Mouse (Mus musculus) heart, embryonic 11.5 days (tissue): ENCODE data around the gene Shroom3. TPM values are rescaled to one million over a fixed set of nuclear protein-coding genes. Genes with fewer than 3 reads are reported as not detected.

ENCODE experiments used
- ATAC-seq: fragments of 200-750 bp; cut with Nextera tagmentation; replicated peaks from 2 replicates; pipeline ENCODE4 v1.8.0; 2017; ENCODE audit warnings: moderate library complexity; ENCODE audit not compliant: insufficient number of reproducible peaks, low FRiP score, low TSS enrichment
- H3K27ac ChIP-seq: fragments of 300-500 bp; sonication (generic); 2 replicates; pipeline ENCODE4 v1.5.1; 2014; ENCODE audit warnings: mild to moderate bottlenecking, low read depth, low read length
- H3K27me3 ChIP-seq: fragments of 300-500 bp; sonication (generic); 2 replicates; pipeline ENCODE4 v1.6.1; 2014; ENCODE audit warnings: mild to moderate bottlenecking, low read length, mixed read lengths; ENCODE audit not compliant: control insufficient read depth, insufficient read depth
- H3K36me3 ChIP-seq: fragments of 300-500 bp; sonication (generic); 2 replicates; pipeline ENCODE4 v1.6.1; 2014; ENCODE audit warnings: mild to moderate bottlenecking, low read length, moderate library complexity, mixed read lengths; ENCODE audit not compliant: control insufficient read depth, insufficient read depth
- H3K4me1 ChIP-seq: fragments of 300-500 bp; sonication (generic); 2 replicates; pipeline ENCODE4 v1.6.1; 2014; ENCODE audit warnings: low read length; ENCODE audit not compliant: control insufficient read depth, insufficient read depth
- H3K4me2 ChIP-seq: fragments of 300-500 bp; sonication (generic); 2 replicates; pipeline ENCODE4 v1.6.1; 2014; ENCODE audit warnings: mild to moderate bottlenecking, moderate library complexity
- H3K4me3 ChIP-seq: fragments of 300-500 bp; sonication (generic); 2 replicates; pipeline ENCODE4 v1.5.1; 2014; ENCODE audit warnings: low read depth, low read length
- H3K9ac ChIP-seq: fragments of 300-500 bp; sonication (generic); 2 replicates; pipeline ENCODE4 v1.6.1; 2014; ENCODE audit warnings: mild to moderate bottlenecking, low read depth, low read length, moderate library complexity
- H3K9me3 ChIP-seq: fragments of 300-500 bp; sonication (generic); replicated peaks from 2 replicates; pipeline ENCODE4 v1.6.1; 2016; ENCODE audit warnings: low read length; ENCODE audit not compliant: control insufficient read depth
- WGBS: fragments of 180-500 bp; shearing (Covaris S2); extraction: QIAGEN DNeasy Blood & Tissue Kit; methylation state at CpG from one replicate; pipeline ENCODE4 v1.1.7; 2014; ENCODE audit not compliant: insufficient replicate concordance; 5-methylcytosine and 5-hydroxymethylcytosine counted together
- polyA plus RNA-seq: library from polyadenylated mRNA; unstranded; fragments of >200 nt; fragmentation: Nextera tagmentation; extraction: Ambion mirVana; gene quantifications from 2 replicates; pipeline ENCODE4 v1.2.1, GENCODE M21; 2014

Shroom3 gene
- polyA plus RNA-seq, 1 experiment from 2014 or later, result 14.9 TPM

DNA sequence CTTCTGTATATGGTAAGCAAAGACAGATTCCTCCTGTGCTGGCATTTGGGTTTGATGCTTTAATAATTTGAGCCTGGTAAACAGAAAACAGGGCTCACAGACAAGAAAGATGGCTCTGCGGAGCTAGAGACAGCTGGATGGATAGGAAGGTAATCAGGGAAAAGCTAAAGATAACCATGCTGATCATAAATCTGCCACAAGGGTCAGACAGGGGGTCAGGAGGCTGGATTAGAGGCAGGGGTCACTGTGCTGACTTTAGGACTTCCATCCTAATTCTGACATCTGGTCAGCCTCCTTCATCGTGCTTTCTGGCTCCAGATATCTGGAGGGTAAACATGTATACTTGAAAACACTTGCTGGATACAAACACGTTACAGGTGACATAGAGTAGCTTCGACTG, 184.0 kb downstream of the Shroom3 start:
- WGBS, result 64% methylated on average over 4 of the region's 4 CpGs
- Histone ChIP-seq H3K9me3 (no peaks in the 10 kb centered on the region), H3K36me3 (no peaks in the 10 kb centered on the region), H3K9ac (no peak overlapping the region), H3K4me2 (no peak overlapping the region), H3K4me1 (no peaks in the 10 kb centered on the region), H3K27me3 (no peaks in the 10 kb centered on the region; the same call in 1 of the 2 replicates), H3K27ac (no peak overlapping the region), H3K4me3 (no peak overlapping the region)
- ATAC-seq, result no peak

DNA sequence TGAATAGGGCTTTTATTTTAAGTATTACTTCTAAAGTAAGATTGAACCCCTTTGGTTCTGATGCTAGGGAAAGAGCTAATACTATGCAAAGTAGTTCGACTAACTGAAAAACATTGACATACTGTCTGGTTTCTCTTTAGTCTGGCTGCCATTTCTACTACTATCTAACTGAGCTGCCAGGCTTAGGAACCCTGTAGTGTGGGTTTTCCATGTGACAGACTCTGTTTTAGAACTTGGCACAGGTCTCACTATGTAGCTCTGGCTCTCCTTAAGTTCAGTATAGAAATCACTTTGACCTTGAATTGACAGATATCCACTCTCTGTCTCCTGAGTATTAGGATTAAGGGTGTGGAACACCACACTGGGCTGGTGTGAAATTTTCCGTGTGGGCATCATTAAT, 185.0 kb downstream of the Shroom3 start:
- Histone ChIP-seq H3K9ac (no peak overlapping the region), H3K27ac (no peak overlapping the region), H3K4me2 (no peak overlapping the region), H3K4me1 (no peaks in the 10 kb centered on the region), H3K36me3 (no peaks in the 10 kb centered on the region), H3K4me3 (no peak overlapping the region), H3K9me3 (no peaks in the 10 kb centered on the region), H3K27me3 (no peaks in the 10 kb centered on the region; the same call in 1 of the 2 replicates)
- ATAC-seq, result no peak
- WGBS, result 69% methylated on average over 2 of the region's 2 CpGs

DNA sequence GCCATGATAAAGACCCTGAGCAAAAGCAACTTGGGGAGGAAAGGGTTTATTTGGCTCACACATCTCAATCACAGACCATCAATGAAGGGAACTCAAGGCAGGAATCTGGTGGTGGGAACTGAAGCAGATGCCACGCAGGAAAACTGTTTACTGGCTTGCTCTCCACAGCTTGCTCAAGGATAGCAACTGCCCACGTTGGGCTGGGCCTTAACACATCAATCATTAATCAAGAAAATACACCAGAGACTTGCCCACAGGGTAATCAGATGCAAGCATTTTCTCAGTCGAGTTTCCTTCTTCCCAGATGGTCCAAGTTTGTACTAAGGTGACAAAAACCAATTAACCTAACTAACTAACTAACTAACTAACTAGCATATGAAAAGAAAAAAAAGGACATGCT, 187.8 kb downstream of the Shroom3 start:
- ATAC-seq, result no peak
- whole genome bisulfite sequencing, result 58% methylated on average over 3 of the region's 3 CpGs
- H3K4me1 ChIP-seq, result no peaks in the 10 kb centered on the region

DNA sequence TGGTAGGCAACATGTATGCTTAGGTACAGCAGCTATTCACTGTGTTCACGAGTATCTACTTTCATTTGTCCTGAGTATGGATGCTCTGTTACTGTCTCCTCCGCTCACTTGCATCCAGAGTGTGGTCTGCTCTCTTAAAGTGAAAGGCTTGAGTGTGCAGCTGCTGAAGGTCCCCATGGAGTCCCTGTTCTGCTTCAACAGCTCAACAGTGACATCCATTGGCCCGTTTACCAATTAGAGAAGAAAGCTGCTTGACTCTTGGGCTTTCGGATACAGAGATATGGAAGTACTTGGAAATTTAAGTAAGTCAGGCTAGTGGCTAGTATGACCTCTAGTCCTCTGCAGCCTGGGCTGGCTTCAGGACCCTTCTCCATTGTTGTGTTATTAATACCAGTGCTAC, 188.9 kb downstream of the Shroom3 start:
- no peak for ATAC-seq
- Histone ChIP-seq H3K9me3 (no peaks in the 10 kb centered on the region), H3K4me2 (no peak overlapping the region), H3K27me3 (no peaks in the 10 kb centered on the region), H3K4me1 (no peaks in the 10 kb centered on the region), H3K9ac (no peak overlapping the region), H3K27ac (no peak overlapping the region), H3K4me3 (no peak overlapping the region), H3K36me3 (no peaks in the 10 kb centered on the region)
- WGBS, result 61% methylated on average over 4 of the region's 4 CpGs

More for the DNA sequence above, 187.8 kb downstream of the Shroom3 start:
- Histone ChIP-seq H3K36me3 (no peaks in the 10 kb centered on the region), H3K9ac (no peak overlapping the region), H3K9me3 (no peaks in the 10 kb centered on the region), H3K4me2 (no peak overlapping the region), H3K27ac (no peak overlapping the region), H3K27me3 (no peaks in the 10 kb centered on the region), H3K4me3 (no peak overlapping the region)

DNA sequence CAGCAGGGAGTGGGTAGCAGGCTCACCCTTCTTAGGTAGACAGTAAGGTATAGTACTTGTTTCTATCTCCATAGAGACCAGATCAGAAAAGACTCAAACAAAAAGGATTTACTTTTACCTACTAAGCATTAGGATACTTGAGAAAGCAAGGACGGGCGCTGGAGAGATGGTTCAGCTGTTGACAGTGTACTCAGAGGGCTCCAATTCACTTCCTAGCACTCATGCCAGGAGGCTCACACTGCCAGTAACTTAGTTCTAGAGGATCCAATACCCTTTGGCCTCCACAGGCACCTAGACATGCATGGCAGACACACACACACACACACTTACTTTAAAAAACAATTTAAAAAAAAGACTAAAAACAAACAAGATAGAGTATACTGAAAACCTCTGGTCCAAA, 189.8 kb downstream of the Shroom3 start:
- Histone ChIP-seq H3K9ac (no peak overlapping the region), H3K36me3 (no peaks in the 10 kb centered on the region), H3K27ac (no peak overlapping the region), H3K4me1 (no peaks in the 10 kb centered on the region), H3K9me3 (no peaks in the 10 kb centered on the region), H3K4me3 (no peak overlapping the region), H3K4me2 (no peak overlapping the region), H3K27me3 (no peaks in the 10 kb centered on the region)
- WGBS, result 68% methylated on average over 2 of the region's 2 CpGs
- no peak for ATAC-seq

DNA sequence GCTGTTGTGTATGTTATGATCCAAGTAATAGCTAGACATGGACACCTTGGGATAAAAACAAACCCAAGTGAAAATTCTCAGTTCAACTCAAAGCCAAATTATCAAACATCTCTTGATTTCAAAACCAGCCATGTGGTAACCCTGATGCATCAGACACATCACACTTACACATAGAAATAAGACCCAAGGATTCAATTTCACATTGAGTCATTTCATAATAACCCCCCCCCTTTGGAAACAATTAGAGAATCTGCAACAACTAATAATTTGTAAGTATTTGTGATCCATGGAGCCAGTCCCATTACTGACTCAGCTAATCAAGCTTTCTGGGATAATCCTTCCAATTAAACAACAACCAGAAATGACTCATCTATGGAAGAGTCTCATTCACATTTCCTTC, 190.3 kb downstream of the Shroom3 start:
- Histone ChIP-seq H3K27ac (no peak overlapping the region), H3K9me3 (no peaks in the 10 kb centered on the region), H3K27me3 (no peaks in the 10 kb centered on the region), H3K4me1 (peaks cover 1% of the 10 kb centered on the region; the same call in 1 of the 2 replicates), H3K4me3 (no peak overlapping the region), H3K9ac (no peak overlapping the region), H3K4me2 (no peak overlapping the region), H3K36me3 (no peaks in the 10 kb centered on the region)
- ATAC-seq, result no peak

DNA sequence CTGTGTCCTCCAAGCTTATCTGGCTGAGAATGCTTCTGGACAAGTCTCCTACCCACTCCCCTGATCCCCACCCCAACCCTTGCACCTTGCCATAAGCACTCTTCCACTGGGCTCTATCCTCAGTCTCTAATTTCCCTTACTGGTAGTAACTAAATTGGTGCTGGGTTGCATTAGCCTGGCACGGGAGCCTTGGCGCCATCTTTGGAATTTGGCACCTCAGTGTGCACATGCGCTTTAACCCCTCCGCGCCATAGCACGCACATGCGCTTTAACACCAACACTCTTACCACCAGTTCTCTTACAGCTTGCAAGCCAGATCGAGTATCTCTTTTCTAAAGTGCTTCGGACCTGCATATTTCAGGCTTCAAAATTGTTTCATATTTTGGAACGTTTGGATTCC, 192.6 kb downstream of the Shroom3 start:
- Histone ChIP-seq H3K9me3 (no peaks in the 10 kb centered on the region), H3K4me2 (no peak overlapping the region), H3K9ac (no peak overlapping the region), H3K36me3 (no peaks in the 10 kb centered on the region), H3K4me1 (peaks cover 10% of the 10 kb centered on the region; the same call in 1 of the 2 replicates), H3K27ac (no peak overlapping the region), H3K27me3 (no peaks in the 10 kb centered on the region), H3K4me3 (no peak overlapping the region)
- WGBS, result 92% methylated on average over 10 of the region's 10 CpGs
- ATAC-seq, result no peak

DNA sequence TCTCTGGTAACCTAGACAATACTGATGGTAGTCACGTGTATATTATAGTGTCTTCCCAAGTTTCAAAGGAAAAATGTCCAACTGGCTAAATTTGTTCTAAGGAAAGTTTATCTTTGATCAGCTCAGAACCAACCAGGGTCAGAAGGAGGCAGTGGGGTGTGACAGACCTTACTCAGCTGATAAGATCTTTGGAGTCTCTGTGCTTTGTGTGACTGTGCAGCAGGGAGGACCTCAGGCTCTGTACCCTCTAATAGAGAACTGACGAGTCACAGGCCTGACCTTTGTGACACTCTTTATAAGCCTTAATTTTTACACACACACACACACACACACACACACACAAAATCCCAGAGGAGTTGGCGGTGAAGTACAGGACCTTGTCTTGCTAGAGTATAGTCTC, 193.9 kb downstream of the Shroom3 start:
- H3K4me1 ChIP-seq, result peaks cover 13% of the 10 kb centered on the region; the same call in 1 of the 2 replicates
- no peak for ATAC-seq
- no peak overlapping the region for H3K4me3 ChIP-seq
- H3K9me3 ChIP-seq, result no peaks in the 10 kb centered on the region
- H3K36me3 ChIP-seq, result no peaks in the 10 kb centered on the region
- no peak overlapping the region for H3K4me2 ChIP-seq
- H3K9ac ChIP-seq, result no peak overlapping the region
- no peaks in the 10 kb centered on the region for H3K27me3 ChIP-seq
- WGBS, result 66% methylated on average over 3 of the region's 3 CpGs
- H3K27ac ChIP-seq, result no peak overlapping the region

DNA sequence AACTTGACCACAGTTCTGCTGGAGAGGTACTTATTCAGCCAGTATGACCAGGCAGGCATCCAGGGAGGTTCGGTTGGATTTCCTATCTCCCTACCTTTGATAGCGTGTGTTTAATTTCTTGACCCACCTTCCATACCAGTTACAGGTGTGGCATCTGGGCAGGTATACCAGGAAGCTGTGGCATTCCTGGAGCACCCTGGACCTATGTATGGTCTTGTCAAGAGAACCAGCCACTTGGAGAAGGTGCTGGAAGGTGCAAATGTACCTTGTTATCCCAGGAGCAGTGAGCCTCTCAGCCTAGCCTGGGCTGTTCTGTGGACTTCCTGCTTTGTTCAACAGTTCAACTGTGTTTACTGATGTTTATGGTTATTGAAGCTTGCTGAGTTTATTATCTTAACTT, 197.2 kb downstream of the Shroom3 start:
- no peak for ATAC-seq
- 74% methylated on average over 2 of the region's 2 CpGs for WGBS

More for the DNA sequence above, 197.2 kb downstream of the Shroom3 start:
- Histone ChIP-seq H3K9me3 (no peaks in the 10 kb centered on the region), H3K4me2 (no peak overlapping the region), H3K9ac (no peak overlapping the region), H3K36me3 (no peaks in the 10 kb centered on the region), H3K27ac (no peak overlapping the region), H3K4me3 (no peak overlapping the region), H3K4me1 (peaks cover 13% of the 10 kb centered on the region; the same call in 1 of the 2 replicates), H3K27me3 (no peaks in the 10 kb centered on the region)
